Mouse (Mus musculus): ENCODE data around the gene Adcy9.
"Not testable (repeated sequence)": the region's sequence is repeated elsewhere in the genome, so short reads cannot be mapped to it uniquely, and the experiment has no call there.

Adcy9 gene

GRCm38 (mm10) chr16:4381487-4381886 is 38.8 kb downstream of the Adcy9 start:
- no peak for DNase-seq (ENCODE audit: low spot score)

DNA sequence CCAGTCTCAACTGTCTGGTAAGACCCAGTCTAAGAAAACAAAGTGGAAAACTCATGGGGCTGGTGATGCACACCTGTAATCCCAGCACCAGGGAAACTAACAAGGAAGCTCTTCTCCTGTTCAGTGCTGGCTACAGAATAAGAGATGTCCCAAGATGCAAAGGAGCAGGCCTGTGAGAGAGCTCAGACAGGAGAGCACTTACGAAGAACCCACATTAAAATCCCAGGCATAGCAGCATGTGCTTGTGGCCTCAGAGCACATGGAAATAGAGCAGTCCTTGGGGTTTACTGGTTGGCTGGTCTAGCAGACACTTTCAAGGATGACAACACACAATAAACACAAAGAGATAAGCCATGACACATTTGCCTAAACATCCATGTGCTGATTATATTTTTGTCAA is 41.5 kb downstream of the Adcy9 start:
- no peak for DNase-seq (ENCODE audit: low spot score)

DNA sequence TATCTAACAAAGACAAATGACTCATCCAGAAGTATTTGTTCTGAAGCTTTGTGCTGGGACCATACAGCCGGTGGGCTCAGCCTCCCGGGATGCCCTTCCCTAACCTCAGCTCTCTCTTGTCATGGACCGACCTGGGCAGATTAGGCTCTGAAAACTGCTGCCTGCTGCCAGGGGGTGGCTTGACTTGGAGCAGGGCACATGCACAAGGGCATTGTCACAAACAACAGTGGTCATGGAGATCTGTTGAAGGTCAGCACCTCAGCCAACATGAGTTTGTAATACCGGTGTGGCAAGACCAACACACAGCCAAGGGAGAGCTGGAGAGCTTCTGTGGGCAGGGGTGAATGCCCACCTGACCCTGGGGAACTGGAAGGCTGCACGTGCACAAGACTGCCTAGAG is 42.7 kb downstream of the Adcy9 start:
- DNase-seq (ENCODE audit: low spot score) = no peak

- DNase-seq (ENCODE audit: low spot score) = no peak
Observed at GRCm38 (mm10) chr16:4374780-4375380, 45.4 kb downstream of the Adcy9 start.

- no peak for DNase-seq (ENCODE audit: low spot score)
Observed at GRCm38 (mm10) chr16:4374270-4374669, 46.0 kb downstream of the Adcy9 start.

DNA sequence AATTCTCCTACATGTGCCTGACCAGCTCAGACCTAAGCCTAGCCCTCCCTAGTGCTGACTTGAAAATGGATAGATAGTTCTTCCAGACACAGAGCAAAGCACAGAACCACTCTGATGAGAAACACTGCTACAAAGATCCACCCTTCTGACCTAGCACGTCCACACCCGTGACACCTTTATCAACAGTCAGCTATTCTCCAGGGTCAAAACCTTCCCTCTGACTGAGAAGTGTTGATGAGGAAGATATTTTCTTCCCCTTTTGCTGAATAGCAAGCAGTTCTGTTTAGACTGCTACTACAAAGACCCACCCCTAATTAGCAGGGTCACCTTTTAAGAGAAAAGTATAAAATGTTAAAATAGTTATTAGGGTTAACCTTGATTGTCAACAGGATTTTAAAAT is 49.3 kb downstream of the Adcy9 start:
- no peak for DNase-seq (ENCODE audit: low spot score)

- no peak for DNase-seq (ENCODE audit: low spot score)
Observed at GRCm38 (mm10) chr16:4370141-4370541, 50.2 kb downstream of the Adcy9 start.

DNA sequence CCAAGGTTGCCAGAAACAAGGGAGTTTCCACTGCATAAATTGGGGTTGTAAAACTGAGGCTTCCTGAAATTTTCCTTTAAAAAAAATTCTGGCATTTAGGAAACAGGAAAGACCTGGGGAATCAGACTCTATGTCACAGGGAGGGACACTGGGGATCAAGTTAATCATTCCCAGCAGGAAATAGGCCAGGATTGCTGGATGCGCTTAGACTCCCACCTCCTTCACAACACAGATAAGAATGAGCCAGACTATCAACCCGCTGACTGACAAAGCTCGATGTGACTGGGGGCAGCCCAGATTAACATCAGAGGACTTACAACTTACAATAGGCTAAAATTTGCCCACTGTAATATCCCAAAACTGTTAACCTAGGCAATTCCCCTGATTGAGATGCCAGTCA is 52.4 kb downstream of the Adcy9 start:
- DNase-seq (ENCODE audit: low spot score) = no peak

GRCm38 (mm10) chr16:4367291-4367690 is 53.0 kb downstream of the Adcy9 start:
- DNase-seq (ENCODE audit: low spot score) = no peak

GRCm38 (mm10) chr16:4366671-4367070 is 53.6 kb downstream of the Adcy9 start:
- no peak for DNase-seq (ENCODE audit: low spot score)

GRCm38 (mm10) chr16:4363341-4364116 is 56.8 kb downstream of the Adcy9 start:
- peak; percentile 27 for DNase-seq (ENCODE audit: low spot score)

- DNase-seq (ENCODE audit: low spot score) = no peak
Observed at GRCm38 (mm10) chr16:4355260-4356043, 64.8 kb downstream of the Adcy9 start.

DNA sequence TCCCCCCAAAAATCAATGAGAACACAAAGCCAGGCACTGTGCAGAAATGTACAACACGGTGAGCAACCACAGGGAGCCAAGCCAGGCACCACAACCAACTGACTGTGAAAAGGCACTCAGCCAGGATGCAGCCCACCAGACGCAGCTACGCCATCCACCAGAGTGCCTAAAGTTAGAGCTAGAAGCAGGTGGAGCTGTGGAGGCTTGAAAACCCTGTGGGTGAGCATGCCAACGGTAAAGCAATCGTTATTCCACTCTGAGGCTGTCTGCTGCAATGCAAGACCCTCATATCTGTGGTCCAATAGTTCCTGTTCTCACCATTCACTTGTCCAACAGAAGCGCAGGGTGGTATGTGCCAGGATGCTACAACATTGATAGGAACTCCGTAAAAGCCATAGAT is 77.7 kb downstream of the Adcy9 start:
- no peak for DNase-seq (ENCODE audit: low spot score)

- DNase-seq (ENCODE audit: low spot score) = no peak
Observed at GRCm38 (mm10) chr16:4341316-4342062, 78.8 kb downstream of the Adcy9 start.

- not testable (repeated sequence) for DNase-seq (ENCODE audit: low spot score)
Observed at GRCm38 (mm10) chr16:4339216-4339615, 81.1 kb downstream of the Adcy9 start.

DNA sequence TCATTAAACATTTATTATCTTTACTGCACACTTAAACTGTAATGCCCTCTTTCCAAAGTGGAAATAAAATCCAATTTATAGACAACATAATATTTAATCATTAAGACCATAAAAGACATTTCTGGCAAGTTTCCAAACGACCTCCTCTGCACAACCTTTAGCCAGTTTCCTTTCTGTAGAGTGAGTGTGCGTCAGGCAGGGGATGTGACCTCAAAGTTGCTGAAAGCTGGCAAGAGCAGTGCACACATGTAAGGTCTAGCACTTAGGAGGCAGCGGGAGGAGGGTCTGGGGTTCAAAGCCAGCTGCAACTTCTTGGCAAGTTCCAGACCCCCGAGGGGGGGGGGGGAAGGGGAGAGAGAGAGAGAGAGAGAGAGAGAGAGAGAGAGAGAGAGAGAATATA is 83.0 kb downstream of the Adcy9 start:
- no peak for DNase-seq (ENCODE audit: low spot score)

- no peak for DNase-seq (ENCODE audit: low spot score)
Observed at GRCm38 (mm10) chr16:4333788-4334187, 86.5 kb downstream of the Adcy9 start.

- DNase-seq (ENCODE audit: low spot score) = no peak
Observed at GRCm38 (mm10) chr16:4333371-4333770, 86.9 kb downstream of the Adcy9 start.

DNA sequence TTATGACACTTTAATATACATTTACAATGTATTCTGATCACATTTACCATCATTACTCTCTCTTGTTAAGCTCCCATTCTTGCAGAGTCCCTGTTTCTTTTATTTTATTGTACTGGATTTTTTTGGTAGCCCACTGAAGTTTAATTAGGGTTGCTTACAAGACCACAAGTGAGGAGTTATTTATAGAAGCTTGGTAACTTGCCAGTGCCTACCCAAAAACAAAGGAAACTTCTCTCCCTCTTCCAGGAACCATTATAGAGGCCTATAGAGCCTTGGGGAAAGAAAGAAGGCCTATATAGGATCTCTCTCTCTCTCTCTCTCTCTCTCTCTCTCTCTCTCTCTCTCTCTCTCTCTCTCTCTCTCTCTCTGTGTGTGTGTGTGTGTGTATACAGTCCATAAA is 93.2 kb downstream of the Adcy9 start:
- no peak for DNase-seq (ENCODE audit: low spot score)

GRCm38 (mm10) chr16:4325801-4326200 is 94.5 kb downstream of the Adcy9 start:
- no peak for DNase-seq (ENCODE audit: low spot score)

- DNase-seq (ENCODE audit: low spot score) = no peak
Observed at GRCm38 (mm10) chr16:4324967-4325366, 95.3 kb downstream of the Adcy9 start.

DNA sequence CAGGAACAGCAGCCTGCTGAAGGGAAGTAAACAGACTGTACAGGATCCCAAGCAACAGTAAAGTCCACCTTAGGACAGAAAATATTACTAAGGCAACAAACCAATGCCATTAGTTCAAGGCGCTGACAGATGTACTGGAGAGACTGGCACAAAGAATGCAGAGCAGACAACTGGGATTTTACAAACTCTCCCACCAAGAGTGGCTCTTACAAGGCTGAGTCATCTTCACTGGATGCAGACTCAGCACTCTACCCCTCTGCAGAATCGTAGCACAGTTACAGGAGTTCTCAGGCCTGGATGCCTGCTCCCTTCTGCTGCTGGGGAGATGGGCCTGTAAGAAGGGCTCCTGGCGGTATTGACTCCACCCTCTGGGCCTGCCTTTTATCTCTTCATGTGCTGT is 99.4 kb downstream of the Adcy9 start:
- DNase-seq (ENCODE audit: low spot score) = no peak

Data from c-Kit-positive CD71-positive TER-119-positive erythroid progenitor cells, embryonic 14.5 days (primary cell).